Mouse (Mus musculus): Measurements from ENCODE around the gene Cyp2b19. TPM values are rescaled to one million over a fixed set of nuclear protein-coding genes. Genes with fewer than 3 reads are reported as not detected.

Cyp2b19 gene
- total and polyA plus RNA-seq, 3 experiments = not detected

- no peaks in the 10 kb centered on the region for H3K9me3 ChIP-seq (replicated peaks; ENCODE audit: insufficient read depth, low read length)
- H3K79me2 ChIP-seq (ENCODE audit: control insufficient read depth, insufficient read depth, low read length, poor library complexity) = no peaks in the 10 kb centered on the region
- no peak for DNase-seq (ENCODE audit: low read depth, low spot score)
- H3K4me1 ChIP-seq (ENCODE audit: control insufficient read depth in 1 of 2, insufficient read depth in 2 of 2, low read length in 2 of 2) = no peaks in the 10 kb centered on the region
- TF ChIP-seq E2F4 (IDR thresholded peaks at IDR 0.05; ENCODE audit: borderline replicate concordance, low read depth, low read length) (no peak), KAT2A (conservative IDR thresholded peaks at IDR 0.05; ENCODE audit: low read depth, low read length) (no peak), USF2 (IDR thresholded peaks at IDR 0.05; ENCODE audit: borderline replicate concordance in 1 of 2, insufficient read depth in 1 of 2, low read depth in 1 of 2, low read length in 2 of 2) (no peak), MEF2A (IDR thresholded peaks at IDR 0.05; ENCODE audit: extremely low read depth, insufficient replicate concordance, low read depth, low read length, poor library complexity, severe bottlenecking) (no peak), NRF1 (IDR thresholded peaks at IDR 0.05; ENCODE audit: insufficient read depth, low read depth, low read length, poor library complexity, severe bottlenecking) (no peak), EP300 (IDR thresholded peaks at IDR 0.05; ENCODE audit: low read depth in 1 of 2, low read length in 2 of 2) (no peak), GATA1 (IDR thresholded peaks at IDR 0.05; ENCODE audit: low read depth, low read length) (no peak), TCF12 (IDR thresholded peaks at IDR 0.05; ENCODE audit: low read depth, low read length) (no peak), RCOR1 (IDR thresholded peaks at IDR 0.05; ENCODE audit: low read depth, low read length) (no peak), GABPA (IDR thresholded peaks at IDR 0.05; ENCODE audit: low read depth, low read length) (no peak), MAZ (IDR thresholded peaks at IDR 0.05; ENCODE audit: low read depth, low read length) (no peak), MXI1 (IDR thresholded peaks at IDR 0.05; ENCODE audit: low read depth, low read length) (no peak)
- no peaks in the 10 kb centered on the region for H3K36me3 ChIP-seq (ENCODE audit: control insufficient read depth in 1 of 2, insufficient read depth in 2 of 2, low read length in 2 of 2)
- no peak overlapping the region for H3K27ac ChIP-seq (ENCODE audit: control insufficient read depth, low read depth, low read length)
- H3K9ac ChIP-seq (ENCODE audit: control insufficient read depth, low read depth, low read length, poor library complexity, severe bottlenecking) = no peak overlapping the region
- H3K27me3 ChIP-seq (ENCODE audit: control insufficient read depth in 1 of 2, insufficient read depth in 2 of 2, low read length in 2 of 2) = no peaks in the 10 kb centered on the region
- H3K4me3 ChIP-seq (ENCODE audit: control insufficient read depth in 1 of 2, insufficient read depth in 1 of 2, low read depth in 2 of 2, low read length in 2 of 2) = no peak overlapping the region
These were observed 23.6 kb downstream of the Cyp2b19 start for GRCm38 (mm10) chr7:26780510-26780909.

- no peaks in the 10 kb centered on the region for H3K4me1 ChIP-seq (ENCODE audit: control insufficient read depth in 1 of 2, insufficient read depth in 2 of 2, low read length in 2 of 2)
- H3K36me3 ChIP-seq (ENCODE audit: control insufficient read depth in 1 of 2, insufficient read depth in 2 of 2, low read length in 2 of 2) = no peaks in the 10 kb centered on the region
- no peak overlapping the region for H3K9ac ChIP-seq (ENCODE audit: control insufficient read depth, low read depth, low read length, poor library complexity, severe bottlenecking)
- no peak overlapping the region for H3K4me3 ChIP-seq (ENCODE audit: control insufficient read depth in 1 of 2, insufficient read depth in 1 of 2, low read depth in 2 of 2, low read length in 2 of 2)
- no peak overlapping the region for H3K27ac ChIP-seq (ENCODE audit: control insufficient read depth, low read depth, low read length)
- DNase-seq (ENCODE audit: low read depth, low spot score) = no peak
- no peaks in the 10 kb centered on the region for H3K79me2 ChIP-seq (ENCODE audit: control insufficient read depth, insufficient read depth, low read length, poor library complexity)
- TF ChIP-seq GABPA (IDR thresholded peaks at IDR 0.05; ENCODE audit: low read depth, low read length) (no peak), MAZ (IDR thresholded peaks at IDR 0.05; ENCODE audit: low read depth, low read length) (no peak), MAFK (IDR thresholded peaks at IDR 0.05; ENCODE audit: borderline replicate concordance, low read depth, low read length) (no peak), USF1 (IDR thresholded peaks at IDR 0.05; ENCODE audit: low read depth, low read length) (no peak), UBTF (IDR thresholded peaks at IDR 0.05; ENCODE audit: borderline replicate concordance, insufficient read depth, low read depth, low read length) (no peak)
- no peaks in the 10 kb centered on the region for H3K9me3 ChIP-seq (replicated peaks; ENCODE audit: insufficient read depth, low read length)
- H3K27me3 ChIP-seq (ENCODE audit: control insufficient read depth in 1 of 2, insufficient read depth in 2 of 2, low read length in 2 of 2) = no peaks in the 10 kb centered on the region
These were observed 24.2 kb downstream of the Cyp2b19 start for GRCm38 (mm10) chr7:26780998-26781766.

Measured in MEL (cell line).